Mouse (Mus musculus): ENCODE results near the gene Anxa9.

GRCm38 (mm10) chr3:95349491-95349890 is 42.5 kb upstream of the Anxa9 start:
- TF ChIP-seq CTCF (IDR thresholded peaks at IDR 0.05; ENCODE audit: borderline replicate concordance, control insufficient read depth, extremely low read depth, insufficient read depth, low read length, poor library complexity) (no peak), POLR2A (IDR thresholded peaks at IDR 0.05; ENCODE audit: control insufficient read depth, extremely low read depth, insufficient read depth, low read length, poor library complexity) (no peak)
